Mouse (Mus musculus): ENCODE results near the gene Crtap. TPM values are rescaled to one million over a fixed set of nuclear protein-coding genes. Genes with fewer than 3 reads are reported as not detected.
"Not testable (repeated sequence)": the region's sequence is repeated elsewhere in the genome, so short reads cannot be mapped to it uniquely, and the experiment has no call there.

The Crtap gene
- total RNA-seq, 2 experiments from 2014 or later: 6.8 to 7.8 TPM

DNA sequence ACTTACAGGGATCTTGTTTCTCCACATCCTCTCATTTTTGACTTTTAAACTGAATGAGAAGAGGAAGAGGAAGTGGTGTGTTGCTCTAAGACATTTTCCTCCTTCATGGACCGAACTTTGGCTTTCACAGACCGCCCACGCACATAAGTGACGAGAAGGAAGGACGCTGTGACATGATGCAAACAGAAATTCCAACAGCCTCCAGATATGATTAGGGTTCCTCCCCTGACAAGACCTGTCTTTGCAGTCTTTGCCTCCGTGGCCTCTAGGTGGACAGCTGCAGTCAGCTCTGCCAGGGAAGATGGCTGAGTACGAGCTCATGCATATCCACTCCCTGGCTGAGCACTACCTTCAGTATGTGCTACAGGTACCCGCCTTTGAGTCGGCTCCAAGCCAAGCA lies 60.6 kb downstream of the Crtap start, which contains the start of gene Bcl2a1c:
TSS of gene Bcl2a1c (plus strand) at position 281 of the 400 bp plus-strand sequence.
- DNase-seq (ENCODE audit: low spot score in 2 of 2): not testable (repeated sequence)

DNA sequence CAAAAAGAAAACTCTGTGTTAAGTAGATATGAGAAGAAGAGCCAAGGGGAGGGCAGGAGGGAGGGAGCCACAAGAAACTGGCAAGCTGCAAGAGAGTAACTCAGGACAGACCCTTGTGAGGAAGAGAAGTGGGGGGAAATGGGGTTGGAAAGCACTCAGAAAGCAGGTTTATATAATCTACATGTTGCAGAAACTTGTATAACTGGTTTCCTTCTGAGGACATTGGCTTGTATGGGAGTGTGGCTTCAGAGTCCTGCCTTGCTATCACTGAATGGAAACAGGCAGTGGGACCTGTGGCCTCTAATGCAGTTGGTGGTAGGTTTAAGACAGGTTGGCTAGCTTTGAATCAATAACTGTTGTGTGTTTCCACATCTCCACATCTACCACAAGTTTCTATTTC lies 62.1 kb downstream of the Crtap start:
- not testable (repeated sequence) for DNase-seq (ENCODE audit: low spot score in 2 of 2)

DNA sequence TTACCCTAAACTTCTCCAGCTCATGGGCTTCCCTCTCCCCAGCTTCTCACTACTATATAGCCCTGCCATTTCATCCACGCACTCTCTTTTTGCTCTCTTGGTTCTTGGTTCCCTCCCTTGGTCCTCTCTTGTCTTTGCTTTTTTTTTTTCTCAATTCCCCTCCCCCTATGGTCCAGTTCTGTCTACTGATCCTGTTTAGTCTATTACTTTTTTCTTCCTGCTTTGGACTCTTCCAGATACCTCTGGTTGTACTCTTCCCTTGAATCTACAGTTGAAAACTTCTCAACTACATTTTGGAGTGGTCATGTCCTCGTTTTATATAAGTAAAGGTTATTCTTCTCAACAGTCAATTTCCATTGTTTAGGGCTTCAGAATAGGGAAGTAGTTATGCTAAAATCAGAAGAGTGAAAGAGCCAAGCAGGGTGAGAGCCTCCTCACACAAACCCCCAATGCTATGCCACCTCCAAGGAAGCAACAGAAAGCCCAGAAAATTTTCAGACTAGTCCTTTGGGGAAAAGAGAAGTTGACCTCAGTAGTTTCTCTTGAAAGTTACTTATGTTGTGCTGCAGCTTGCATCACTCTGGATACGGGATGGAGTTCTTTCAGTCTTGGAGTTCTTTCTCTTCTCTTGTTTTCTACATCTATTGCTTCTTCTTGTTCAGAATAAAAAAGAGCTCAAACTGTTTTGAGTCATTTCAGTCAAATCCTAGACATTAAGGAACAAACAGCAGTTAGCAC lies 64.3 kb downstream of the Crtap start:
- no peak for DNase-seq (ENCODE audit: low spot score in 2 of 2)

Other genes with a start within 250 kb of the Crtap start
- not detected for gene Bcl2a1c, start 60.5 kb downstream of the Crtap start, total RNA-seq (2021)
- 10 to 100 TPM; 20.1 to 20.9 TPM for gene Glb1, start 10.4 kb upstream of the Crtap start, total RNA-seq (2021)
- 10 to 100 TPM; 11.3 to 11.6 TPM for gene Tmppe, start 10.4 kb upstream of the Crtap start, total RNA-seq (2021)
- gene Ccr4, start 114.2 kb upstream of the Crtap start, total RNA-seq (2021): not detected
- not detected for gene C130032M10Rik, start 125.0 kb upstream of the Crtap start, total RNA-seq (2021)
- 1 to 10 TPM; 1.2 to 2.0 TPM for gene Trim71, start 173.7 kb upstream of the Crtap start, total RNA-seq (2021)
- gene Cnot10, start 249.5 kb upstream of the Crtap start, total RNA-seq (2021): 10 to 100 TPM; 50.5 to 54.1 TPM

Measured in layer of hippocampus, adult 18-20 months (tissue).